Mouse (Mus musculus): ENCODE data around the gene Mnat1. TPM values are rescaled to one million over a fixed set of nuclear protein-coding genes. Genes with fewer than 3 reads are reported as not detected.

The Mnat1 gene
- 10 to 100 TPM; 24.6 to 32.1 TPM for polyA plus RNA-seq (2017; shearing (Covaris generic))

DNA sequence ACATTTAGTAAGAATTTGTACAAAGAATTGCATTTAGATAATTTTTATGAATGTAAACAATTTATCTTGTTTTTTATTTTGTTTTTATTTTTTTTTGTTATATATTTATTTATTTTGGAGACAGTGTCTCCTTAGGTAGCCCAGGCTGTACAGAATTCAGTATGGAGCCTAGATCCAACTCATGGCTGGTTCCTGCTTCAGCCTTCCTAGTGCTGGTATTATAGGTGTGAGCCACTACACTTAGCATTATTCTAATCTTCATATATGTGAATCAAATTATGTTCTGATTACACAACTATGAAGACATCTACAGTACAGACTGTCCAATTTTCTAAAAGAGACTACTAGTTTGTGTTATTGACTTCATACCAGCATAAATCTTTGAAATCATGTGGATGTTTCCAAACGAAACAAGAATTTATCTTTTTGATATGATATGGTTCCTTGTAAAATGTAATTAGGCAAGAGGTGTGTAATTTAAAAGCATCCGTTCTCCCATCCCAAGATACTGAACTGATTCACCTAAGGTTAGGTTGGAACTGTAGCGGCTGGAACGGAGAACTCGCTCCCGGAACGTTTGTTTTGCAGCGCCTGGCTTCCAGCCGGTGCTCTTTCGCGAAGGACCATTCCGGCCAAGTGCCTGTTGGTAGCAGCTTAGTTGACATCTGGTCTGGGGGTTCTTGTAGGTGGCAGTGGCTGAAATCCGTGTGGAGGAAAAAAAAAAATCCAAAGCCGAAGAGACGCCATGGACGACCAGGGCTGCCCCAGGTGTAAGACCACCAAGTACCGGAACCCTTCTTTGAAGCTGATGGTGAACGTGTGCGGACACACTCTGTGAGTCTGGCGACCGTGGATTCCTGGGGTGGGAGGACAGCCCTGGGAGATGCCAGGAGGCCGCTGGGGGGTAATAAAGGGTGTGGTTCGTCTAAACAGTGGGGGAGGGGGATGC lies at the start of gene Mnat1:
TSS of gene Mnat1 (plus strand) at position 625 of the 949 bp plus-strand sequence.

DNA sequence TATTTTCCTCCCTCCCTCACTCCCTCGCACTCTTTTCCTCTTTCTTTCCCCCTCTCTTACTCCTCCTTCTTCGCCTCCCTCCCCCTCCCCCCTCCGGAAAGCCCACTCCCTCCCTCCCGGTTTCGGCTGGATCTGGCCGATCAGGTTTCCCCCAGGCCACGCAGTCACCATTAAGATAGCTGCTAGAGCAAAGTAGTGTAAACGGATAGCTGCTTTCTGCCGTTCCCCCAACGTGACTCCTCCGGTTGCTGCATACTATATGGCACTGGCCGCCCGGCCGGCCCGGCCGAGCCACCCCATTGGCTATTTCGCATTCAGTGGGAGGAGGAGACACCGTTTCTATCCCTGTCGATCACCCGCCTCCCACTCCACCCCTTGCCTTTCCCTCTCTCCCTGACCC lies 10.3 kb upstream of the Mnat1 start, which contains the start of gene Six4:
TSS of gene Six4 (minus strand) at position 261 of the 400 bp plus-strand sequence.

DNA sequence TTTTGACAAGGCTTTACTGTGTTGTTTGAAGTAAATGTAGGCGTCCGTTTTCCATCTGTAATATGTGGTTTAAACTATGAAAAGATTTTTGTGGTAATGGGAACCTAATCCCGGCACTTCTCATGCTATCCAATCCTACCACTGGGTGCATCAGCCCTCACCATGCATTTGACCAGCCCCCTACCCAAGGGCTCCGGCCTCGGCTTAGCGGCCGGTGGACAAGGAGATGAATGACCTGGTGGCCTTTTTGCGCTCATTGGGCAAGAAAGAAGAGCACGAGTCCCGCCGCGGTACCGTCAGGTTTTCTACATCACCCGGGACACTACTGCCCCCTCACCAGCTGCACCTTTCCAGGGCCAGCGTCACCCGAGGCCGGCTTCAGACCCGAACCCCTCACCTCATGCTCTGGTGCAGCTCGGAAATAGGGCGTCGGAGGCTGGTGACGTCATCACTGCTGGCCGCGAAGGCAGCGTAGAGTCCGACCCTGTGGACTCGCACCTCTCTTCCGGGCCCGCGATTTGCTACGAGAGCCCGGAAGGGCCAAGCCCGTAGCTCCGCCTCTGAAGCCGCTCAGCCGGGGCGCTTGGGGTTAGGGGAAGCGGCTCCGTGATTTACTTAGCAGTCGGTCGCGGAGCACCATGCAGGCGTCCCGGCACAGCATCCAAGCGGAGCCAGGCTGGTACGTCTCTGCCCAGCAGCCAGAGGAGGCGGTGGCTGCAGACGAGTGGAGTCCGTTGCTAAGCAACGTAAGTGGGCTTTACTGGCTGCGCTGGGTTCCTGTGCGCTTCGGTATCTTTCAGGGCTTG lies 163.0 kb downstream of the Mnat1 start, which contains the start of the genes Trmt5 and Slc38a6:
TSS of gene Trmt5 (minus strand) at position 424 of the 806 bp plus-strand sequence.
TSS of gene Slc38a6 (plus strand) at position 493 of the 806 bp plus-strand sequence.

Other genes with a start within 250 kb of the Mnat1 start
- gene Six6, start 183.8 kb upstream of the Mnat1 start, polyA plus RNA-seq (2017; shearing (Covaris generic)): under 1 TPM in 1 of 2 experiments, not detected in 1; 0.07 TPM
- under 1 TPM in 1 of 2 experiments, not detected in 1; 0.38 TPM for gene 4930447C04Rik, start 182.9 kb upstream of the Mnat1 start, polyA plus RNA-seq (2017; shearing (Covaris generic))
- gene Six1, start 69.8 kb upstream of the Mnat1 start, polyA plus RNA-seq (2017; shearing (Covaris generic)): under 1 TPM; 0.08 to 0.49 TPM
- gene Six4, start 10.3 kb upstream of the Mnat1 start, polyA plus RNA-seq (2017; shearing (Covaris generic)): under 1 TPM in 1 of 2 experiments, not detected in 1; 0.72 TPM
- gene Trmt5, start 163.0 kb downstream of the Mnat1 start, polyA plus RNA-seq (2017; shearing (Covaris generic)): 10 to 100 TPM; 10.7 to 14.2 TPM
- 1 to 10 TPM; 3.9 to 6.3 TPM for gene Slc38a6, start 163.1 kb downstream of the Mnat1 start, polyA plus RNA-seq (2017; shearing (Covaris generic))

All from activated CD4-positive, CD25-positive, alpha-beta regulatory T cell (primary cell).